Mouse (Mus musculus) neural tube, embryonic 15.5 days (tissue): Measurements from ENCODE around the gene Nrde2. TPM values are rescaled to one million over a fixed set of nuclear protein-coding genes. Genes with fewer than 3 reads are reported as not detected.

ENCODE experiments used
- ATAC-seq: fragments of 200-750 bp; cut with Nextera tagmentation; 2 replicates; pipeline ENCODE4 v1.8.0; 2017; ENCODE audit warnings: mild to moderate bottlenecking, moderate TSS enrichment, moderate library complexity; ENCODE audit not compliant: low FRiP score
- H3K27ac ChIP-seq: fragments of 300-500 bp; sonication (generic); replicated peaks from 2 replicates; pipeline ENCODE4 v1.5.1; 2015; ENCODE audit warnings: mild to moderate bottlenecking, inconsistent platforms
- H3K27me3 ChIP-seq: fragments of 300-500 bp; sonication (generic); replicated peaks from 2 replicates; pipeline ENCODE4 v1.6.1; 2015; ENCODE audit warnings: inconsistent platforms
- H3K36me3 ChIP-seq: fragments of 300-500 bp; sonication (generic); 2 replicates; pipeline ENCODE4 v1.6.1; 2015; ENCODE audit warnings: inconsistent platforms
- H3K4me1 ChIP-seq: fragments of 300-500 bp; sonication (generic); 2 replicates; pipeline ENCODE4 v1.6.1; 2015; ENCODE audit warnings: inconsistent platforms
- H3K4me2 ChIP-seq: fragments of 300-500 bp; sonication (generic); 2 replicates; pipeline ENCODE4 v1.6.1; 2015; ENCODE audit warnings: inconsistent platforms, mild to moderate bottlenecking, moderate library complexity
- H3K4me3 ChIP-seq: fragments of 300-500 bp; sonication (generic); replicated peaks from 2 replicates; pipeline ENCODE4 v1.5.1; 2015; ENCODE audit warnings: mild to moderate bottlenecking, inconsistent platforms
- H3K9ac ChIP-seq: fragments of 300-500 bp; sonication (generic); replicated peaks from 2 replicates; pipeline ENCODE4 v1.6.1; 2015; ENCODE audit warnings: mild to moderate bottlenecking, inconsistent platforms
- H3K9me3 ChIP-seq: fragments of 300-500 bp; sonication (generic); replicated peaks from 2 replicates; pipeline ENCODE4 v1.6.1; 2016; ENCODE audit warnings: inconsistent platforms
- WGBS: fragments of 180-500 bp; shearing (Covaris S2); methylation state at CpG from one replicate; pipeline ENCODE4 v1.1.7; 2015; ENCODE audit warnings: mixed read lengths; 5-methylcytosine and 5-hydroxymethylcytosine counted together
- polyA plus RNA-seq: library from polyadenylated mRNA; unstranded; fragments of >200 nt; fragmentation: Nextera tagmentation; extraction: Ambion mirVana; gene quantifications from 2 replicates; pipeline ENCODE4 v1.2.1, GENCODE M21; 2015

Nrde2 gene
- polyA plus RNA-seq, 1 experiment from 2014 or later, result 10.4 TPM

DNA sequence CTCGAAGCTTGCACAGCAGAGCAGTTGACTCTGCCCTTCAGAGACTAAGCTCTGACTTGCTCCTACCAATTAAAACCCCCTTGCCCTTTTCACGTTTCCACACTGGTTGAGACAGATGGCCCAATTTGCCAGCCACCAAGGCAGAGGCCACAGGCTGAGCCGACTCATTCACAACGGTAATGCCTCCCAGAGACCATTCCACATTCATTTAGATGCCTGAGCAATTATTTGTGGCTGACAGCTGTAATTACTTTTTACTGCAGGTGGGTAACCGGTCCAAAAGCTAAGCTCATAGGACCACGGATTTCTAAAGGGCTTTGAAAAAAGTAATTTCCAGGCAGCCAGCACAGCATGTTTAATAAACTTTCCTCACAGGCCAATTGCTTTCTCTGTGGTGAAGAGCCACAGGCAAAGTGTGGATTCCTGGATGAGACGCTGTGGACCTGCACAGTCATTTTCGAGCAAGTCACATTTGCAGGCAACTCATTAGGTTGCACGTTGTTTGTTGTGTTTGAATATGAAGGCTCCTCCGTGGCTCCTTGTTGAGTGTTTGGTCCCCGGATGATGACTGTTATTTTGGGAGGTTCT, 17.1 kb upstream of the Nrde2 start:
- peaks cover 19% of the 10 kb centered on the region; the same call in 1 of the 2 replicates for H3K4me1 ChIP-seq
- no peak overlapping the region for H3K9ac ChIP-seq
- no peaks in the 10 kb centered on the region for H3K27me3 ChIP-seq
- peak overlapping the region; percentile 23; the same call in 1 of the 2 replicates for H3K27ac ChIP-seq
- WGBS, result 17% methylated on average over 11 of the region's 11 CpGs
- ATAC-seq, result peak; percentile 84
- no peaks in the 10 kb centered on the region for H3K9me3 ChIP-seq
- H3K4me3 ChIP-seq, result no peak overlapping the region
- no peak overlapping the region for H3K4me2 ChIP-seq
- H3K36me3 ChIP-seq, result no peaks in the 10 kb centered on the region

GRCm38 (mm10) chr12:100172481-100172880, 13.0 kb upstream of the Nrde2 start:
- no peak overlapping the region for H3K9ac ChIP-seq
- no peaks in the 10 kb centered on the region for H3K9me3 ChIP-seq
- no peak overlapping the region for H3K4me2 ChIP-seq
- no peak overlapping the region for H3K4me3 ChIP-seq
- H3K27me3 ChIP-seq, result no peaks in the 10 kb centered on the region
- no peak for ATAC-seq
- 61% methylated on average over 7 of the region's 7 CpGs for WGBS
- no peak overlapping the region for H3K27ac ChIP-seq
- H3K4me1 ChIP-seq, result peaks cover 30% of the 10 kb centered on the region
- no peaks in the 10 kb centered on the region for H3K36me3 ChIP-seq

GRCm38 (mm10) chr12:100167931-100168871, 8.7 kb upstream of the Nrde2 start:
- peak; percentile 62; the same call in 1 of the 2 replicates for ATAC-seq
- peak overlapping the region; percentile 19; the same call in 1 of the 2 replicates for H3K4me3 ChIP-seq
- H3K36me3 ChIP-seq, result no peaks in the 10 kb centered on the region
- peak overlapping the region; percentile 36 for H3K9ac ChIP-seq
- H3K27ac ChIP-seq, result peak overlapping the region; percentile 67
- H3K4me1 ChIP-seq, result peaks cover 18% of the 10 kb centered on the region
- H3K27me3 ChIP-seq, result no peaks in the 10 kb centered on the region; the same call in 1 of the 2 replicates
- WGBS, result 6% methylated on average over 26 of the region's 28 CpGs
- no peaks in the 10 kb centered on the region for H3K9me3 ChIP-seq
- peak overlapping the region; percentile 57 for H3K4me2 ChIP-seq

GRCm38 (mm10) chr12:100167502-100167901, 8.0 kb upstream of the Nrde2 start:
- H3K27me3 ChIP-seq, result no peaks in the 10 kb centered on the region; the same call in 1 of the 2 replicates
- peak overlapping the region; percentile 67 for H3K27ac ChIP-seq
- H3K4me3 ChIP-seq, result 0 out of 2 replicates have a peak overlapping the region, but pooled peaks have one; percentile 3
- H3K9ac ChIP-seq, result no peak overlapping the region
- H3K36me3 ChIP-seq, result no peaks in the 10 kb centered on the region
- WGBS, result 67% methylated on average over 1 of the region's 1 CpGs
- no peak for ATAC-seq
- H3K9me3 ChIP-seq, result no peaks in the 10 kb centered on the region
- H3K4me1 ChIP-seq, result peaks cover 18% of the 10 kb centered on the region
- peak overlapping the region; percentile 57 for H3K4me2 ChIP-seq

GRCm38 (mm10) chr12:100166939-100167338, 7.5 kb upstream of the Nrde2 start:
- no peaks in the 10 kb centered on the region for H3K36me3 ChIP-seq
- no peak for ATAC-seq
- 62% methylated on average over 8 of the region's 8 CpGs for WGBS
- H3K27ac ChIP-seq, result no peak overlapping the region; the same call in 1 of the 2 replicates
- no peaks in the 10 kb centered on the region; the same call in 1 of the 2 replicates for H3K27me3 ChIP-seq
- H3K9me3 ChIP-seq, result no peaks in the 10 kb centered on the region
- peaks cover 18% of the 10 kb centered on the region for H3K4me1 ChIP-seq
- H3K9ac ChIP-seq, result no peak overlapping the region
- no peak overlapping the region for H3K4me2 ChIP-seq
- H3K4me3 ChIP-seq, result no peak overlapping the region

DNA sequence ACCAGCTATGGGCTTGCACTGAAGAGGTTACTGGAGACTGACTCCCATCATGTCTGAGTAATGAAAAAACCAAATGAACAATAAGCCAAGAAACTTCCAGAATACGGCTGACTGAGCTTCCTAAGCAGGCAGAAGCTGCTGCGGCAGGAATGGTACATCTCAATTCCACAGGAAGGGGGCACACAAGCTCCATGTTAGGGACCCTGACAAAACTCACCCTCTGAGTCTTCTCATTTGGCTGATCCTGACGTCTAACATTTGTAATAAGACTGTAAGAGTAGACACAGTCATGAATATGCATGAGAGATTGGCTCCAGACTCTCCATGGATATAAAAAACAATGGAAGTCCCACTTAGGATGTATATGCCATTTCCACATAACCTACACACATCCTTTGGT, 6.7 kb upstream of the Nrde2 start:
- peaks cover 18% of the 10 kb centered on the region for H3K4me1 ChIP-seq
- no peak overlapping the region; the same call in 1 of the 2 replicates for H3K27ac ChIP-seq

GRCm38 (mm10) chr12:100164991-100165500, 5.6 kb upstream of the Nrde2 start:
- no peak for ATAC-seq
- no peak overlapping the region for H3K4me2 ChIP-seq
- no peaks in the 10 kb centered on the region for H3K36me3 ChIP-seq
- H3K4me1 ChIP-seq, result peaks cover 18% of the 10 kb centered on the region
- no peak overlapping the region for H3K27ac ChIP-seq
- H3K9ac ChIP-seq, result no peak overlapping the region
- 83% methylated on average over 7 of the region's 7 CpGs for WGBS
- no peak overlapping the region for H3K4me3 ChIP-seq
- no peaks in the 10 kb centered on the region; the same call in 1 of the 2 replicates for H3K27me3 ChIP-seq
- no peaks in the 10 kb centered on the region for H3K9me3 ChIP-seq

More for the DNA sequence above, 6.7 kb upstream of the Nrde2 start:
- no peaks in the 10 kb centered on the region for H3K9me3 ChIP-seq
- H3K4me2 ChIP-seq, result no peak overlapping the region
- no peak overlapping the region for H3K9ac ChIP-seq
- no peak overlapping the region for H3K4me3 ChIP-seq
- H3K36me3 ChIP-seq, result no peaks in the 10 kb centered on the region
- H3K27me3 ChIP-seq, result no peaks in the 10 kb centered on the region; the same call in 1 of the 2 replicates
- peak; percentile 67 for ATAC-seq
- WGBS, result 11% methylated on average over 3 of the region's 3 CpGs

- Histone ChIP-seq H3K4me3 (no peak overlapping the region), H3K36me3 (peaks cover 26% of the 10 kb centered on the region), H3K9ac (no peak overlapping the region), H3K9me3 (no peaks in the 10 kb centered on the region), H3K4me2 (no peak overlapping the region), H3K4me1 (0 out of 2 replicates have a peak, but pooled peaks cover 2% of the 10 kb centered on the region), H3K27me3 (no peaks in the 10 kb centered on the region), H3K27ac (no peak overlapping the region)
- WGBS, result 82% methylated on average over 7 of the region's 7 CpGs
- no peak for ATAC-seq
These were observed 7.0 kb downstream of the Nrde2 start for GRCm38 (mm10) chr12:100152466-100152865.

- Histone ChIP-seq H3K4me1 (no peaks in the 10 kb centered on the region), H3K4me3 (no peak overlapping the region), H3K4me2 (no peak overlapping the region), H3K9me3 (no peaks in the 10 kb centered on the region), H3K36me3 (peaks cover 82% of the 10 kb centered on the region), H3K27ac (no peak overlapping the region), H3K27me3 (no peaks in the 10 kb centered on the region), H3K9ac (no peak overlapping the region)
- no peak for ATAC-seq
- 78% methylated on average over 5 of the region's 5 CpGs for WGBS
These were observed 15.2 kb downstream of the Nrde2 start for GRCm38 (mm10) chr12:100144269-100144668.

DNA sequence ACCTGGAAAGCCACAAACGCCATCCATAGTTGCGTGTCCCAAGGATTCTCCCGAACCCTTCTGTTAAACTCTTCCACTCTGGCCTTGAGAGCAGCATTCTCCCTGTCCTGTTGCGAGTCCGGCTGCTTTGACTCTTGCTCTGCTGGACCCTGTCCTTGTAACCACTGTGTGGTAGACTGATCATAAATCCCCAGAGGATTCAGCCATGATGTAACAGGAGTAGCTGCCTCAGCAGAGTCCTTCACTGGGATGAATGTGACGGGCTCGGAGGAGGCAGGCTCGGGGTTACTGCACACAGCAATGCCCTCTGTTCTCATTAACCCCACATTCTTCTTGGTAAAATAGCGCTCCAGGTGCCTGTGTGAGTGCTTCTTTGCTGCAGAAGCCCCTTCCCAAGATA, 15.7 kb downstream of the Nrde2 start:
- no peaks in the 10 kb centered on the region for H3K4me1 ChIP-seq
- H3K9me3 ChIP-seq, result no peaks in the 10 kb centered on the region
- no peak overlapping the region for H3K9ac ChIP-seq
- WGBS, result 90% methylated on average over 9 of the region's 9 CpGs
- no peak for ATAC-seq
- H3K4me3 ChIP-seq, result no peak overlapping the region
- peaks cover 82% of the 10 kb centered on the region for H3K36me3 ChIP-seq
- no peak overlapping the region for H3K4me2 ChIP-seq
- no peak overlapping the region for H3K27ac ChIP-seq
- H3K27me3 ChIP-seq, result no peaks in the 10 kb centered on the region

GRCm38 (mm10) chr12:100142848-100143523, 16.5 kb downstream of the Nrde2 start:
- Histone ChIP-seq H3K4me1 (no peaks in the 10 kb centered on the region), H3K27ac (no peak overlapping the region), H3K4me3 (no peak overlapping the region), H3K27me3 (no peaks in the 10 kb centered on the region), H3K4me2 (no peak overlapping the region), H3K9ac (no peak overlapping the region), H3K9me3 (no peaks in the 10 kb centered on the region), H3K36me3 (peaks cover 84% of the 10 kb centered on the region)
- 90% methylated on average over 11 of the region's 11 CpGs for WGBS
- ATAC-seq, result no peak
